Mouse (Mus musculus) cerebellum, adult 2 months (tissue): ENCODE data around the gene Thap4.

Experiments used
- CTCF ChIP-seq: fragments of 200-500 bp; IDR thresholded peaks from 2 replicates; pipeline ENCODE4 v1.5.1; 2011; ENCODE audit warnings: low read depth, mild to moderate bottlenecking, control low read depth, low read length, moderate library complexity, borderline replicate concordance; ENCODE audit not compliant: insufficient read depth
- POLR2A ChIP-seq: fragments of 200-500 bp; IDR thresholded peaks from 2 replicates; pipeline ENCODE4 v1.6.1; 2011; ENCODE audit warnings: low read length, control low read depth, borderline replicate concordance; ENCODE audit not compliant: insufficient read depth

DNA sequence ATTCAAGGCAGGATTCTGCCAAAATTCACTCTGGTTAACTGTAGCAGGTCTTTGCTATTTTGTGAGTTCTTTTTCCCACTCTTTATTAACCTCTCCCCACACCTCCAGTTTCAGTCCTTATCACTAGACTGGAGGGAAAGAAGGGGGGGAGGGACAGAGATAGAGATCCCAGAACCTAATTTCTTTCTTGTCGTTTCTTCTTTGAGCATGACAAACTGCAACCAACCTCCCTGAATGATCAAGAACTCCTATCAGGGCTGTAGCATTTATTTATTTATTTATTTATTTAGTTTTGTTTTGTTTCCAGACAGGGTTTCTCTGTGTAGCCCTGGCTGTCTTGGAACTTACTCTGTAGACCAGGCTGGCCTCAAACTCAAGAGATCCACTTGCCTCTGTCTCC, 52.6 kb downstream of the Thap4 start:
- TF ChIP-seq CTCF (no peak), POLR2A (no peak)
